Mouse (Mus musculus) CH12.LX (cell line): ENCODE results near the gene Znrf3. TPM values are rescaled to one million over a fixed set of nuclear protein-coding genes. Genes with fewer than 3 reads are reported as not detected.

Source experiments
- DNase-seq: peaks from one replicate; pipeline ENCODE4 v3.0.0-alpha.2; 2013; ENCODE audit errors: extremely low read depth
- H3K27ac ChIP-seq: 2 replicates; pipeline ENCODE4 v1.5.1; 2012; ENCODE audit warnings: low read depth, mild to moderate bottlenecking, control low read depth, moderate library complexity; ENCODE audit not compliant: insufficient read depth
- H3K27me3 ChIP-seq: replicated peaks from 2 replicates; pipeline ENCODE3; 2012; ENCODE audit warnings: inconsistent platforms
- H3K36me3 ChIP-seq, 2 experiments: replicated peaks in 1 of 2; 2 replicates each; pipeline versions ENCODE3 to v1.6.1; 2012; ENCODE audit warnings: inconsistent platforms in 1 of 2, low read length in 1 of 2, mild to moderate bottlenecking in 1 of 2, mixed read lengths in 1 of 2, moderate library complexity in 1 of 2; ENCODE audit not compliant: control insufficient read depth in 1 of 2, insufficient read depth in 1 of 2
- H3K4me1 ChIP-seq, 2 experiments: 2 replicates each; pipeline ENCODE4 v1.6.1; 2012; ENCODE audit warnings: inconsistent platforms in 1 of 2, moderate library complexity in 1 of 2; ENCODE audit not compliant: insufficient read depth in 2 of 2, control insufficient read depth in 1 of 2
- H3K4me2 ChIP-seq: 2 replicates; pipeline ENCODE4 v1.6.1; 2012; ENCODE audit warnings: low read depth, mild to moderate bottlenecking, control low read depth; ENCODE audit not compliant: poor library complexity, insufficient read depth, severe bottlenecking
- H3K4me3 ChIP-seq, 3 experiments: fragments of 150-350 bp in 1 of 3; sonication (generic) in 1 of 3; replicated peaks in 1 of 3; 2 replicates each; pipeline versions ENCODE3 to v1.5.1; 2011 to 2012; ENCODE audit warnings: low read depth in 2 of 3, low read length in 2 of 3, mild to moderate bottlenecking in 2 of 3, moderate library complexity in 2 of 3, control low read depth in 1 of 3, improper control_type of control experiment in 1 of 3, inconsistent platforms in 1 of 3, mixed read lengths in 1 of 3; ENCODE audit not compliant: poor library complexity in 1 of 3
- H3K79me2 ChIP-seq: replicated peaks from 2 replicates; pipeline ENCODE4 v1.6.1; 2012; ENCODE audit warnings: mild to moderate bottlenecking, moderate library complexity; ENCODE audit not compliant: control insufficient read depth, poor library complexity, insufficient read depth, severe bottlenecking; ENCODE audit errors: extremely low read depth
- H3K9ac ChIP-seq: 2 replicates; pipeline ENCODE4 v1.6.1; 2012; ENCODE audit warnings: low read depth, mild to moderate bottlenecking, control low read depth, moderate library complexity; ENCODE audit not compliant: insufficient read depth
- H3K9me3 ChIP-seq: replicated peaks from 2 replicates; pipeline ENCODE3; 2012; ENCODE audit warnings: low read length, inconsistent platforms, mixed read lengths
- BHLHE40 ChIP-seq: IDR thresholded peaks from 2 replicates; pipeline ENCODE4 v1.6.1; 2011; ENCODE audit warnings: mild to moderate bottlenecking, low read depth, low read length, improper control_type of control experiment
- CHD1 ChIP-seq: IDR thresholded peaks from 2 replicates; pipeline ENCODE4 v1.6.1; 2012; ENCODE audit warnings: low read depth, low read length, improper control_type of control experiment, inconsistent platforms
- CTCF ChIP-seq, 2 experiments: IDR thresholded peaks in 1 of 2; conservative IDR thresholded peaks in 1 of 2; 2 replicates each; pipeline ENCODE4 v1.5.1; 2011 to 2012; ENCODE audit warnings: low read depth in 2 of 2, low read length in 2 of 2, improper control_type of control experiment in 1 of 2, inconsistent platforms in 1 of 2, mild to moderate bottlenecking in 1 of 2, moderate library complexity in 1 of 2
- ELF1 ChIP-seq: IDR thresholded peaks from 2 replicates; pipeline ENCODE4 v1.6.1; 2014; ENCODE audit warnings: low read depth, mild to moderate bottlenecking, inconsistent platforms, low read length, improper control_type of control experiment
- EP300 ChIP-seq: IDR thresholded peaks from 2 replicates; pipeline ENCODE4 v1.6.1; 2011; ENCODE audit warnings: low read length, improper control_type of control experiment
- GABPA ChIP-seq: IDR thresholded peaks from 2 replicates; pipeline ENCODE4 v1.6.1; 2012; ENCODE audit warnings: low read depth, low read length, improper control_type of control experiment, inconsistent platforms; ENCODE audit not compliant: insufficient replicate concordance
- JUN ChIP-seq: IDR thresholded peaks from 2 replicates; pipeline ENCODE4 v1.6.1; 2011; ENCODE audit warnings: low read depth, mild to moderate bottlenecking, low read length, improper control_type of control experiment, moderate library complexity; ENCODE audit not compliant: insufficient read depth
- KAT2A ChIP-seq: IDR thresholded peaks from 2 replicates; pipeline ENCODE4 v1.6.1; 2012; ENCODE audit warnings: low read length, improper control_type of control experiment, inconsistent platforms; ENCODE audit not compliant: insufficient replicate concordance
- MAX ChIP-seq: IDR thresholded peaks from 2 replicates; pipeline ENCODE4 v1.6.1; 2011; ENCODE audit warnings: low read length, improper control_type of control experiment
- MAZ ChIP-seq: IDR thresholded peaks from 2 replicates; pipeline ENCODE4 v1.6.1; 2012; ENCODE audit warnings: low read depth, mild to moderate bottlenecking, inconsistent platforms, low read length, improper control_type of control experiment, moderate library complexity
- MXI1 ChIP-seq: IDR thresholded peaks from 2 replicates; pipeline ENCODE4 v1.6.1; 2011; ENCODE audit warnings: mild to moderate bottlenecking, low read depth, low read length, improper control_type of control experiment
- NRF1 ChIP-seq: IDR thresholded peaks from 2 replicates; pipeline ENCODE4 v1.6.1; 2014; ENCODE audit warnings: low read depth, mild to moderate bottlenecking, inconsistent platforms, low read length, improper control_type of control experiment, moderate library complexity
- PAX5 ChIP-seq: IDR thresholded peaks from 2 replicates; pipeline ENCODE4 v1.6.1; 2012; ENCODE audit warnings: low read length, inconsistent platforms, mixed read lengths
- RAD21 ChIP-seq: IDR thresholded peaks from 2 replicates; pipeline ENCODE4 v1.6.1; 2011; ENCODE audit warnings: low read depth, mild to moderate bottlenecking, low read length, improper control_type of control experiment, moderate library complexity
- RCOR1 ChIP-seq: conservative IDR thresholded peaks from 2 replicates; pipeline ENCODE4 v1.6.1; 2012; ENCODE audit warnings: low read depth, mild to moderate bottlenecking, inconsistent platforms, low read length, improper control_type of control experiment
- SMC3 ChIP-seq: IDR thresholded peaks from 2 replicates; pipeline ENCODE4 v1.6.1; 2011; ENCODE audit warnings: low read depth, low read length, improper control_type of control experiment
- TBP ChIP-seq: conservative IDR thresholded peaks from 2 replicates; pipeline ENCODE4 v1.6.1; 2011; ENCODE audit warnings: low read depth, low read length, improper control_type of control experiment
- ZC3H11A ChIP-seq: IDR thresholded peaks from 2 replicates; pipeline ENCODE4 v1.6.1; 2012; ENCODE audit warnings: low read depth, mild to moderate bottlenecking, inconsistent platforms, low read length, improper control_type of control experiment
- ZMIZ1 ChIP-seq: IDR thresholded peaks from 2 replicates; pipeline ENCODE4 v1.6.1; 2012; ENCODE audit warnings: low read depth, mild to moderate bottlenecking, inconsistent platforms, low read length, improper control_type of control experiment
- ZNF384 ChIP-seq: IDR thresholded peaks from 2 replicates; pipeline ENCODE4 v1.6.1; 2012; ENCODE audit warnings: low read depth, low read length, improper control_type of control experiment, inconsistent platforms
- dilution Hi-C: fragments of 300-500 bp; cut with MboI; formaldehyde crosslinking; loops from 2 replicates; pipeline ENCODE4 v1.14.3; 2020; ENCODE audit warnings: low sequenced_read_pairs; ENCODE audit not compliant: extremely low pct_unique_long_range_greater_than_20kb, extremely low pct_ligation_motif_present
- in situ Hi-C: fragments of 300-500 bp; cut with MboI; formaldehyde crosslinking; loops from 3 replicates; pipeline ENCODE4 v1.14.3; 2019; ENCODE audit warnings: low sequenced_read_pairs, low pct_ligation_motif_present, low pct_unique_long_range_greater_than_20kb, mixed read lengths
- polyA plus RNA-seq: library from polyadenylated mRNA; unstranded; fragments of >175 nt; gene quantifications from 2 replicates; pipeline ENCODE4 v1.2.1, GENCODE M21; 2012; ENCODE audit warnings: low read depth; ENCODE audit not compliant: insufficient read length
- total RNA-seq, 2 experiments: library from RNA; depleted of rRNA; stranded (reverse); fragments of 300-350 nt in 1 of 2; fragments of >200 nt in 1 of 2; gene quantifications; 2 replicates each; pipeline ENCODE4 v1.2.3; 2012 to 2014

Gene Znrf3
- total and polyA plus RNA-seq, 3 experiments = 1.1 to 2.7 (median 1.3) TPM

DNA sequence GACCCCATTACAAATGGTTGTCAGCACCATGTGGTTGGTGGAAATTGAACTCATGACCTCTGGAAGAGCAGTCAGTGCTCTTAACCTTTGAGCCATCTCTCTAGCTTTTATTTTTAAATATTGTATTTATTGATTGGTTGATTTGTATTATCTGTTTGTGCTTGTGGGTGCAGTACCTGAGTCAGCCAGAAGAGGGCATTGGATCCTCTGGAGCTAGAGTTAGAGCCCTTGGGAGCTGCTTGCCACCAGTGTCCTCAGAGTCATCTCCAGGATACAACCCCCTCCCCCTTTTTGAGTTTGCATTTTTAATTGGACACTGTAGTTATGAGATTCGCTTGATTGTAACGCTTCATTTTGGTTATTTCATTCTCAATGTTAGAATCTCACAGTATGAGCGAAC is 24.4 kb upstream of the Znrf3 start:
- in situ Hi-C loops = loop anchor here (5.0 to 10.0 kb wide), 2 partner anchors 177 to 354 kb away; no protein-coding TSS in a partner anchor
- peak; percentile 65 for DNase-seq
- no peaks in the 10 kb centered on the region for H3K9me3 ChIP-seq
- 0 out of 4 replicates have a peak, but pooled peaks cover 0 to 2% of the 10 kb centered on the region in 2 experiments for H3K4me1 ChIP-seq
- dilution Hi-C loops = no loop called here
- TF ChIP-seq RAD21 = peak; percentile 31
- no peak for TF ChIP-seq ZC3H11A
- peak; percentile 43 for TF ChIP-seq SMC3
- TF ChIP-seq CTCF (conservative IDR thresholded peaks at IDR 0.05 in 1 of 2, IDR thresholded peaks at IDR 0.05 in 1 of 2; ENCODE audit: low read depth in 2 of 2, low read length in 2 of 2) = peak; percentile 66 to 78
- H3K79me2 ChIP-seq = no peaks in the 10 kb centered on the region
- no peak overlapping the region for H3K27ac ChIP-seq
- no peaks in the 10 kb centered on the region for H3K27me3 ChIP-seq
- H3K9ac ChIP-seq = no peak overlapping the region
- no peak overlapping the region for H3K4me3 ChIP-seq
- H3K36me3 ChIP-seq = no peaks in the 10 kb centered on the region
- no peak overlapping the region for H3K4me2 ChIP-seq

GRCm38 (mm10) chr11:5468471-5468870 is 23.8 kb upstream of the Znrf3 start:
- Histone ChIP-seq H3K79me2 (no peaks in the 10 kb centered on the region), H3K4me2 (no peak overlapping the region), H3K36me3 (no peaks in the 10 kb centered on the region), H3K27ac (no peak overlapping the region), H3K4me3 (no peak overlapping the region), H3K27me3 (no peaks in the 10 kb centered on the region), H3K9me3 (no peaks in the 10 kb centered on the region), H3K4me1 (no peaks in the 10 kb centered on the region), H3K9ac (no peak overlapping the region)
- in situ Hi-C loops = loop anchor here (5.0 to 10.0 kb wide), 2 partner anchors 176 to 354 kb away; no protein-coding TSS in a partner anchor
- dilution Hi-C loops = no loop called here
- no peak for DNase-seq
- TF ChIP-seq MXI1 (no peak), BHLHE40 (no peak), ELF1 (no peak), TBP (no peak)

DNA sequence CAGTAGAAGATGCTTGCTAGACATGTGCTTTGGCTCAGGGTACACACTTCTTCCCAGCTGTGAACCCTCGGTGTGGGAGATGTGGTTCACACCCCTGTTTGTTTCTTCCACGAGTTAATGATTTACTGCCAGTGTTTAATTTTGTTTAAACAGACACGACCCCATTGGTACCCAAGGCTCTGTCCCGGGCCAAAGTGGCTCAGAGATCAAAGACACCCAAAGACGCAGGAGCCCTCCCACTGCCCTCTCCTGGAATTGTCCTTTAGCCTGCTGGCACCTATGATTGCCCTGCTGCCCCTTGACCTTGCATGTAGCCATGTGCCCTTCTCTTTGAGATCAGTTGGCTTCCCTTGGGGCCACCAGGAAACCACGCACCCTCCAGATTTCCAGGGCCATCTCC is 7.3 kb upstream of the Znrf3 start:
- H3K79me2 ChIP-seq = no peaks in the 10 kb centered on the region
- no peaks in the 10 kb centered on the region for H3K9me3 ChIP-seq
- TF ChIP-seq GABPA (no peak), MAZ (no peak), ELF1 (no peak), MAX (no peak), RCOR1 (no peak), EP300 (no peak), ZNF384 (no peak), CHD1 (no peak), PAX5 (no peak), ZMIZ1 (no peak), KAT2A (no peak), NRF1 (no peak), RAD21 (no peak), CTCF (conservative IDR thresholded peaks at IDR 0.05 in 1 of 2, IDR thresholded peaks at IDR 0.05 in 1 of 2; ENCODE audit: low read depth in 2 of 2, low read length in 2 of 2) (no peak), JUN (no peak), MXI1 (no peak)
- dilution Hi-C loops (no loop called here), in situ Hi-C loops (no loop called here)
- H3K27me3 ChIP-seq = peaks cover 5% of the 10 kb centered on the region
- H3K36me3 ChIP-seq = no peaks in the 10 kb centered on the region
- DNase-seq = no peak
- H3K27ac ChIP-seq = no peak overlapping the region
- H3K9ac ChIP-seq = no peak overlapping the region
- no peaks in the 10 kb centered on the region; a peak in 1 of 4 replicates for H3K4me1 ChIP-seq
- no peak overlapping the region for H3K4me3 ChIP-seq
- no peak overlapping the region for H3K4me2 ChIP-seq
